Comparison of ENCODE assay signal across 9 mouse cellular contexts in genomic region chr7:19001066-19001806, GRCm38 (mm10). TPM values are rescaled to one million over a fixed set of nuclear protein-coding genes. Genes with fewer than 3 reads are reported as not detected.
DNase-seq lines count a peak whose midpoint lies in the region; ATAC-seq and TF ChIP-seq lines count a peak whose summit lies in the region.
"Had no signal": no experiment of that assay in that cellular context is flagged by ENCODE, and none has a peak within 500 bp of the region (broad histone marks: within the 10 kb centered on the region; RNA-seq: fewer than 3 reads in every experiment).

No protein-coding gene starts in this region.

- H3K4me3 ChIP-seq in E14TG2a.4 (replicated peaks; ENCODE audit: low read length): peak overlapping the region; percentile 78
- H3K4me3 ChIP-seq in hindbrain, embryonic 14.5 days (replicated peaks; ENCODE audit: low read length): peak overlapping the region; percentile 25
- peak overlapping the region; percentile 57 for H3K4me3 ChIP-seq in liver, adult 2 months (ENCODE audit: insufficient read depth, low read depth, low read length)
- H3K4me3 ChIP-seq in midbrain, embryonic 16.5 days (ENCODE audit: low read depth, low read length): peak overlapping the region; percentile 14

- peaks cover 18% of the 10 kb centered on the region for H3K79me2 ChIP-seq in liver, adult 2 months (ENCODE audit: control insufficient read depth, insufficient read depth, low read length)

- ATAC-seq in hindbrain, embryonic 14.5 days (ENCODE audit: low FRiP score): no peak
- no peak for ATAC-seq in midbrain, embryonic 16.5 days

- H3K9ac ChIP-seq in hindbrain, embryonic 14.5 days: peak overlapping the region; percentile 47
- peak overlapping the region; percentile 46 for H3K9ac ChIP-seq in liver, adult 2 months (ENCODE audit: low read depth, low read length)
- 0 out of 2 replicates have a peak overlapping the region, but pooled peaks have one; percentile 11 for H3K9ac ChIP-seq in midbrain, embryonic 16.5 days (ENCODE audit: low read depth, low read length)

- 41% methylated on average over 18 of the region's 18 CpGs for WGBS in hindbrain, embryonic 14.5 days
- WGBS in liver, adult 2 months: 61% methylated on average over 18 of the region's 18 CpGs
- 37% methylated on average over 18 of the region's 18 CpGs for WGBS in midbrain, embryonic 16.5 days

- H3K27me3 ChIP-seq in E14TG2a.4 (ENCODE audit: insufficient read depth, low read length): no peaks in the 10 kb centered on the region
- H3K27me3 ChIP-seq in hindbrain, embryonic 14.5 days (ENCODE audit: control insufficient read depth, insufficient read depth, low read length): no peaks in the 10 kb centered on the region
- no peaks in the 10 kb centered on the region for H3K27me3 ChIP-seq in liver, adult 2 months (ENCODE audit: control insufficient read depth, insufficient read depth, low read length)
- H3K27me3 ChIP-seq in midbrain, embryonic 16.5 days (ENCODE audit: control insufficient read depth, insufficient read depth, low read depth, low read length): no peaks in the 10 kb centered on the region

- no peaks in the 10 kb centered on the region for H3K9me3 ChIP-seq in E14TG2a.4 (ENCODE audit: low read length)
- no peaks in the 10 kb centered on the region for H3K9me3 ChIP-seq in hindbrain, embryonic 14.5 days (ENCODE audit: control insufficient read depth, low read length)
- no peaks in the 10 kb centered on the region for H3K9me3 ChIP-seq in midbrain, embryonic 16.5 days (replicated peaks; ENCODE audit: control insufficient read depth, low read length, poor library complexity, severe bottlenecking)

- H3K4me2 ChIP-seq in hindbrain, embryonic 14.5 days (replicated peaks): peak overlapping the region; percentile 45
- peak overlapping the region; percentile 35 for H3K4me2 ChIP-seq in midbrain, embryonic 16.5 days (ENCODE audit: low read length)

- TF ChIP-seq POLR2A in liver, adult 2 months (IDR thresholded peaks at IDR 0.05; ENCODE audit: extremely low read depth, insufficient read depth, low read length): no peak

- DNase-seq in adrenal gland, adult 8-10 months: peak; percentile 61
- peak; percentile 46 for DNase-seq in gastrocnemius, adult 18-20 months (ENCODE audit: low spot score)
- no peak for DNase-seq in hindbrain, embryonic 14.5 days (ENCODE audit: low spot score)
- no peak for DNase-seq in liver, adult 2 months (ENCODE audit: extremely low read depth, low read depth, low spot score)
- peak; percentile 94 for DNase-seq in thymus, postnatal 25 days
- DNase-seq in right cerebral cortex, postnatal 4 days: no peak

- no peak for TF ChIP-seq CTCF in E14TG2a.4 (conservative IDR thresholded peaks at IDR 0.05; ENCODE audit: low read length)
- TF ChIP-seq CTCF in liver, adult 2 months (IDR thresholded peaks at IDR 0.05; ENCODE audit: low read depth, low read length): no peak

- H3K27ac ChIP-seq in hindbrain, embryonic 14.5 days: 0 out of 2 replicates have a peak overlapping the region, but pooled peaks have one; percentile 32
- H3K27ac ChIP-seq in liver, adult 2 months (replicated peaks; ENCODE audit: insufficient read depth, low read depth, low read length): peak overlapping the region; percentile 3
- H3K27ac ChIP-seq in midbrain, embryonic 16.5 days (ENCODE audit: low read length): no peak overlapping the region

- H3K4me1 ChIP-seq in E14TG2a.4 (replicated peaks; ENCODE audit: low read depth, low read length): peaks cover 60% of the 10 kb centered on the region
- H3K4me1 ChIP-seq in hindbrain, embryonic 14.5 days (replicated peaks; ENCODE audit: control insufficient read depth, insufficient read depth, low read length): peaks cover 18% of the 10 kb centered on the region
- peaks cover 14% of the 10 kb centered on the region for H3K4me1 ChIP-seq in liver, adult 2 months (ENCODE audit: control insufficient read depth, insufficient read depth, low read length)
- peaks cover 24% of the 10 kb centered on the region for H3K4me1 ChIP-seq in midbrain, embryonic 16.5 days (ENCODE audit: control insufficient read depth, insufficient read depth, low read length)

- peaks cover 28% of the 10 kb centered on the region for H3K36me3 ChIP-seq in E14TG2a.4 (ENCODE audit: insufficient read depth, low read length)
- peaks cover 22% of the 10 kb centered on the region for H3K36me3 ChIP-seq in hindbrain, embryonic 14.5 days (replicated peaks; ENCODE audit: control insufficient read depth, insufficient read depth)
- no peaks in the 10 kb centered on the region for H3K36me3 ChIP-seq in liver, adult 2 months (ENCODE audit: control insufficient read depth, insufficient read depth, low read length)
- peaks cover 9% of the 10 kb centered on the region; the same call in 1 of the 2 replicates for H3K36me3 ChIP-seq in midbrain, embryonic 16.5 days (ENCODE audit: control insufficient read depth, insufficient read depth, low read length)

RNA-seq across cellular contexts. Expression of gene Irf2bp1, which starts 2.6 kb away (rescaled TPM):
- total RNA-seq in adrenal gland, adult 8-10 months (2022): 10 to 100 TPM; 49.0 to 52.8 (median 50.9) TPM
- 10 to 100 TPM; 18.3 to 18.5 TPM for total RNA-seq in gastrocnemius, adult 18-20 months (2021)
- 32.4 and 38.1 TPM in 2 replicates for polyA plus RNA-seq in hindbrain, embryonic 14.5 days (2014; fragmentation: Nextera tagmentation; extraction: Ambion mirVana)
- 4.5 and 7.3 TPM in 2 replicates for total RNA-seq in liver, adult 2 months (2014; rRNA removed)
- polyA plus RNA-seq in liver, adult 2 months (2012; rRNA removed): 13.2 and 14.6 TPM in 2 replicates
- 26.0 and 26.7 TPM in 2 replicates for polyA plus RNA-seq in midbrain, embryonic 16.5 days (2015; fragmentation: Nextera tagmentation; extraction: Ambion mirVana)

RNA-seq across cellular contexts. Expression of gene Mypop, which starts 10.2 kb away (rescaled TPM):
- 10 to 100 TPM; 11.4 to 18.0 (median 15.5) TPM for total RNA-seq in adrenal gland, adult 8-10 months (2022)
- total RNA-seq in gastrocnemius, adult 18-20 months (2021): 1 to 10 TPM; 8.7 to 8.9 TPM
- 6.7 and 7.4 TPM in 2 replicates for polyA plus RNA-seq in hindbrain, embryonic 14.5 days (2014; fragmentation: Nextera tagmentation; extraction: Ambion mirVana)
- 0.54 and 0.65 TPM in 2 replicates for total RNA-seq in liver, adult 2 months (2014; rRNA removed)
- 2.7 and 3.1 TPM in 2 replicates for polyA plus RNA-seq in liver, adult 2 months (2012; rRNA removed)
- polyA plus RNA-seq in midbrain, embryonic 16.5 days (2015; fragmentation: Nextera tagmentation; extraction: Ambion mirVana): 3.9 and 5.1 TPM in 2 replicates

RNA-seq across cellular contexts. Expression of gene Nanos2, which starts 14.0 kb away (rescaled TPM):
- not detected for total RNA-seq in adrenal gland, adult 8-10 months (2022)
- not detected for total RNA-seq in gastrocnemius, adult 18-20 months (2021)
- 0.52 and 0.69 TPM in 2 replicates for polyA plus RNA-seq in hindbrain, embryonic 14.5 days (2014; fragmentation: Nextera tagmentation; extraction: Ambion mirVana)
- total RNA-seq in liver, adult 2 months (2014; rRNA removed): not detected in 2 replicates
- polyA plus RNA-seq in liver, adult 2 months (2012; rRNA removed): not detected in 2 replicates
- 0.52 and 0.79 TPM in 2 replicates for polyA plus RNA-seq in midbrain, embryonic 16.5 days (2015; fragmentation: Nextera tagmentation; extraction: Ambion mirVana)
- polyA plus RNA-seq: large intestine, adult 2 months had no signal

RNA-seq across cellular contexts. Expression of gene Foxa3, which starts 22.1 kb away (rescaled TPM):
- under 1 TPM in 1 of 4 experiments, not detected in 3; 0.12 TPM for total RNA-seq in adrenal gland, adult 8-10 months (2022)
- total RNA-seq in gastrocnemius, adult 18-20 months (2021): under 1 TPM in 1 of 2 experiments, not detected in 1; 0.09 TPM
- polyA plus RNA-seq in hindbrain, embryonic 14.5 days (2014; fragmentation: Nextera tagmentation; extraction: Ambion mirVana): not detected in 2 replicates
- 31.2 and 60.1 TPM in 2 replicates for total RNA-seq in liver, adult 2 months (2014; rRNA removed)
- polyA plus RNA-seq in liver, adult 2 months (2012; rRNA removed): 47.4 and 54.1 TPM in 2 replicates
- polyA plus RNA-seq in midbrain, embryonic 16.5 days (2015; fragmentation: Nextera tagmentation; extraction: Ambion mirVana): not detected in 2 replicates

RNA-seq across cellular contexts. Expression of gene Sympk, which starts 22.9 kb away (rescaled TPM):
- 100 to 1,000 TPM; 110 to 113 (median 111) TPM for total RNA-seq in adrenal gland, adult 8-10 months (2022)
- 10 to 100 TPM; 74.1 to 74.6 TPM for total RNA-seq in gastrocnemius, adult 18-20 months (2021)
- 18.7 and 18.8 TPM in 2 replicates for polyA plus RNA-seq in hindbrain, embryonic 14.5 days (2014; fragmentation: Nextera tagmentation; extraction: Ambion mirVana)
- total RNA-seq in liver, adult 2 months (2014; rRNA removed): 21.5 and 29.5 TPM in 2 replicates
- polyA plus RNA-seq in liver, adult 2 months (2012; rRNA removed): 37.3 and 46.9 TPM in 2 replicates
- 25.6 and 28.7 TPM in 2 replicates for polyA plus RNA-seq in midbrain, embryonic 16.5 days (2015; fragmentation: Nextera tagmentation; extraction: Ambion mirVana)

Comparison
In these comparisons a context has a peak if more than half of its experiments do, and no peak if none do; other contexts are left out.
1. H3K4me3 ChIP-seq: peak in every context shown above with its lines; median percentile 78 in E14TG2a.4; 57 in liver, adult 2 months; 25 in hindbrain, embryonic 14.5 days; 14 in midbrain, embryonic 16.5 days.
2. DNase-seq: peak in adrenal gland, adult 8-10 months (single experiment), gastrocnemius, adult 18-20 months (single experiment) and thymus, postnatal 25 days (single experiment); none in hindbrain, embryonic 14.5 days (single experiment), liver, adult 2 months (single experiment) and right cerebral cortex, postnatal 4 days (single experiment).
3. Peak in every context shown above with its lines, with median percentiles within 50 percentile points of each other: H3K9ac ChIP-seq.